Mouse (Mus musculus): ENCODE data around the gene Sumf1. TPM values are rescaled to one million over a fixed set of nuclear protein-coding genes. Genes with fewer than 3 reads are reported as not detected.

The Sumf1 gene
- total and polyA plus RNA-seq, 2 experiments from 2014 or later, result 13.7 to 23.0 TPM

DNA sequence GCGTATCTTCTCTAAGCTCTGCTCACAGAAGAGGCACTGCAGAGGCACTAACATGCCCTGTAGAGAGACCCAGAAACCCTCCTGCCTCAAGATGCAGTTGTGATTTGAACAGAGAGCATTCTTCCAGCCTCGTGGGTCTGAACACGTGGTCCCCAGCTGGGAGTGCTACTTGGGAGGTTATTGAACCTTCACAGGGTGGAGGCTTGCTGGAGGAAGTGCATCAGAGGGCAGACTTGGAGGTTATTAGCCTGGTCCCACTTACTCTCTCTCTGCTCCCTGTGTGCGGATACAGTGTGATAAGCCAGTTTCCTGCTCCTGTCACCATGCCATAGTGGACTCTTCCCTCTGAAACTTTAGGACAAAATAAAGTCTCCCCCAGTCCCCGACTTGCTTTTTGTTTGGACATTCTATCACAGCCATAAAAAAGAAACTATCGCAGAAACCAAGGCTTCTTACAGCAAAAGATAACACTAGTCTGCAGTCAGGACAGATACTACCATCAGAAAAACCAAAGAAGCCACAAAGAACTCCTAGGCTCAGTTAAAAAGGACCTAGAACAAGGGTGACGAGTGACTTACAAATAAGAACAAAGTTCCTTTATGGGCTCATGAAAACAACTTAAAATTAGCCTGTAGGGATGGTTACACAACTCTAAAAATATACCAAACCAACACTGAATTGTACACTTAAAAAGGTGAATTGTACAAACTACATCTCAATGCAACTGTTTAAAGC lies 17.3 kb downstream of the Sumf1 start:
- 77% methylated on average over 7 of the region's 7 CpGs for WGBS
- no peak overlapping the region for H3K4me3 ChIP-seq (ENCODE audit: low read depth, low read length)
- H3K36me3 ChIP-seq (ENCODE audit: insufficient read depth, low read length), result peaks cover 9% of the 10 kb centered on the region; the same call in 1 of the 2 replicates
- H3K4me2 ChIP-seq (ENCODE audit: low read depth, low read length, poor library complexity, severe bottlenecking), result no peak overlapping the region
- no peaks in the 10 kb centered on the region for H3K27me3 ChIP-seq (ENCODE audit: insufficient read depth, low read length)
- H3K9ac ChIP-seq (replicated peaks; ENCODE audit: low read length, poor library complexity, severe bottlenecking), result no peak overlapping the region
- no peaks in the 10 kb centered on the region for H3K9me3 ChIP-seq (ENCODE audit: low read length)
- no peaks in the 10 kb centered on the region for H3K4me1 ChIP-seq (ENCODE audit: insufficient read depth, low read length)
- TF ChIP-seq CTCF (IDR thresholded peaks at IDR 0.05), result no peak
- H3K27ac ChIP-seq (ENCODE audit: low read depth, low read length), result no peak overlapping the region
- ATAC-seq (ENCODE audit: low FRiP score), result no peak
- no peak for DNase-seq (ENCODE audit: low spot score)

DNA sequence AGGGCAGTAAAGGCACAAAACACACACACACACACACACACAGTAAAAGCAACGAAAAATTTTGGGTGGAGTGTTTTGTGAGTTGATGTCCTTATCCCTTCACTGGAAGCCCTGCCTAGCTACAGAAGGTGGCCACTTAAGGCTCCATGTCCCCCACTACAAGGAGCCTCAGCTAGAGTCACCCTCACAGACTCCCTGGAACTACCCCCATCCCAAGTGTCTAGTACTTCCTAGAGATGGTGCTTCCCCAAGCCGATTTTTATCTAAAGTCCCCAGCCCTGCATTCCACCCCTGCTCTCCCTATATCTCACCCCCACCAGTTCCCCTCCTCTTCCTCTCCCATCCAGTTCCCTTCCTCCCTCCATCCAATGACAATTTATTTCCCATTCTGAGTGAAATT lies 19.8 kb downstream of the Sumf1 start:
- TF ChIP-seq CTCF (IDR thresholded peaks at IDR 0.05), result no peak
- Histone ChIP-seq H3K27me3 (ENCODE audit: insufficient read depth, low read length) (no peaks in the 10 kb centered on the region), H3K4me1 (ENCODE audit: insufficient read depth, low read length) (no peaks in the 10 kb centered on the region), H3K9me3 (ENCODE audit: low read length) (no peaks in the 10 kb centered on the region), H3K4me2 (ENCODE audit: low read depth, low read length, poor library complexity, severe bottlenecking) (no peak overlapping the region), H3K4me3 (ENCODE audit: low read depth, low read length) (no peak overlapping the region), H3K27ac (ENCODE audit: low read depth, low read length) (no peak overlapping the region), H3K36me3 (ENCODE audit: insufficient read depth, low read length) (no peaks in the 10 kb centered on the region), H3K9ac (replicated peaks; ENCODE audit: low read length, poor library complexity, severe bottlenecking) (no peak overlapping the region)
- no peak for DNase-seq (ENCODE audit: low spot score)
- 92% methylated on average over 2 of the region's 2 CpGs for WGBS
- ATAC-seq (ENCODE audit: low FRiP score), result no peak

DNA sequence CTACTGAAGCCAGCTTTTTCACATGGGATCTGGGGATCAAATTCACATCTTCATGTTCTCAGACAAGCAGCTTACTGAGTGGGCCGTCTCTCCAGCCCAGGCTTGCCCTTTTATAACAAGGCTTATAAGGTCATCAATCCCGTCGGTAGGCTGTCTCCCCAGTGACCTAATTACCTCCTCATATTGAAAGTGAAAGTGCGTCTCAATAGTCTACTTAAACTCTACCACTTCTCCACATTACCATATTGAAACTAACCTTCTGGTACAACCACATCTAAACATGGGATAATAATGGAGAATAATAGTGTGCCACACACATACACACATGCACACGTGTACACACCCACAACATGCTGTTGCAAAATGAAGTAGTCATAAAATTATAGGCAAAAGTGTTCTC lies 20.4 kb downstream of the Sumf1 start:
- H3K9ac ChIP-seq (replicated peaks; ENCODE audit: low read length, poor library complexity, severe bottlenecking), result no peak overlapping the region
- no peaks in the 10 kb centered on the region for H3K27me3 ChIP-seq (ENCODE audit: insufficient read depth, low read length)
- ATAC-seq (ENCODE audit: low FRiP score) (no peak), DNase-seq (ENCODE audit: low spot score) (no peak)
- H3K4me3 ChIP-seq (ENCODE audit: low read depth, low read length), result no peak overlapping the region
- H3K27ac ChIP-seq (ENCODE audit: low read depth, low read length), result no peak overlapping the region
- H3K9me3 ChIP-seq (ENCODE audit: low read length), result no peaks in the 10 kb centered on the region
- no peak for TF ChIP-seq CTCF (IDR thresholded peaks at IDR 0.05)
- no peaks in the 10 kb centered on the region for H3K4me1 ChIP-seq (ENCODE audit: insufficient read depth, low read length)
- no peak overlapping the region for H3K4me2 ChIP-seq (ENCODE audit: low read depth, low read length, poor library complexity, severe bottlenecking)
- no peaks in the 10 kb centered on the region for H3K36me3 ChIP-seq (ENCODE audit: insufficient read depth, low read length)
- 64% methylated on average over 5 of the region's 5 CpGs for WGBS

DNA sequence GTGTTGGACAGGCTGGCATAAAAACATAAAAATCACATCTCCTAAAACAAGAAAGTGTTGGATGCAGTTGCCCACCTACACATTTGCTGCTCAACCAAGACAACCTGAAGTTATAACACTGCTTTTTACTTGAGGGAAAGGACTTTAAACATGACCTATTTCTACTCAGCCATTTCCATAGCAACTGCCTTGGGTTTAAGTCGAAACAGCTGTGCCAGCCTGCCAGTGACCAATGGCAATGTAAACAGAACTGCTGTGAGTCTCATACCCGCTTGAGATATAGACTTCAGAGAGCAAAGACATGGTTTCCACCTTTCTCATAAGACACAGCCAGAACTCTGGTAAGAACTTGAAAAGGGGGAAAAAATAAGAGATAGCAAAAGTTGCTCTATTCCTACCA lies 24.8 kb downstream of the Sumf1 start:
- Histone ChIP-seq H3K27ac (ENCODE audit: low read depth, low read length) (no peak overlapping the region), H3K4me1 (ENCODE audit: insufficient read depth, low read length) (no peaks in the 10 kb centered on the region), H3K4me2 (ENCODE audit: low read depth, low read length, poor library complexity, severe bottlenecking) (no peak overlapping the region), H3K36me3 (ENCODE audit: insufficient read depth, low read length) (no peaks in the 10 kb centered on the region), H3K4me3 (ENCODE audit: low read depth, low read length) (no peak overlapping the region), H3K27me3 (ENCODE audit: insufficient read depth, low read length) (no peaks in the 10 kb centered on the region), H3K9me3 (ENCODE audit: low read length) (no peaks in the 10 kb centered on the region), H3K9ac (replicated peaks; ENCODE audit: low read length, poor library complexity, severe bottlenecking) (no peak overlapping the region)
- 64% methylated on average over 2 of the region's 2 CpGs for WGBS
- ATAC-seq (ENCODE audit: low FRiP score) (no peak), DNase-seq (ENCODE audit: low spot score) (no peak)
- TF ChIP-seq CTCF (IDR thresholded peaks at IDR 0.05), result no peak

DNA sequence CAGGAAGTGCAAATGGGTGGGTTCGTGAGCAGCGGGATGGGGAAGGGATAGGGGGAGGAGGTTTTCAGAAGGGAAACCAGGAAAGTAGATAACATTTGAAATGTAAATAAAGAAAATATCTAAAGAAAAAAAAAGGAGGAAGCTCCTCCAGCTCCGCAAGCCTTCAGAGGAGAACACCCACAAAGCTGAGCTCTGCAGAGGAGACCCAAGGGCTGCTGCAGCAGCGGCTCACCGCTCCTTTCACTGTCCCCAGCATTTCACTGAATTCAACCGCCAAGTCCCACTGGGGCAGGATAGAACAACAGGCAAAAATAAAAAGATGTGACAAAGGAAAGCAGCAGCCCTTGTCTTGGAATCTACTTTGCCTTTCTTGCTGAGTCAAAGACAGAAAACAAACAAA lies 28.5 kb downstream of the Sumf1 start:
- Histone ChIP-seq H3K27me3 (ENCODE audit: insufficient read depth, low read length) (no peaks in the 10 kb centered on the region), H3K4me1 (ENCODE audit: insufficient read depth, low read length) (no peaks in the 10 kb centered on the region), H3K4me3 (ENCODE audit: low read depth, low read length) (no peak overlapping the region), H3K27ac (ENCODE audit: low read depth, low read length) (no peak overlapping the region), H3K9ac (replicated peaks; ENCODE audit: low read length, poor library complexity, severe bottlenecking) (no peak overlapping the region), H3K36me3 (ENCODE audit: insufficient read depth, low read length) (no peaks in the 10 kb centered on the region), H3K9me3 (ENCODE audit: low read length) (no peaks in the 10 kb centered on the region), H3K4me2 (ENCODE audit: low read depth, low read length, poor library complexity, severe bottlenecking) (no peak overlapping the region)
- no peak for TF ChIP-seq CTCF (IDR thresholded peaks at IDR 0.05)
- ATAC-seq (ENCODE audit: low FRiP score), result no peak
- no peak for DNase-seq (ENCODE audit: low spot score)
- 32% methylated on average over 6 of the region's 6 CpGs for WGBS

DNA sequence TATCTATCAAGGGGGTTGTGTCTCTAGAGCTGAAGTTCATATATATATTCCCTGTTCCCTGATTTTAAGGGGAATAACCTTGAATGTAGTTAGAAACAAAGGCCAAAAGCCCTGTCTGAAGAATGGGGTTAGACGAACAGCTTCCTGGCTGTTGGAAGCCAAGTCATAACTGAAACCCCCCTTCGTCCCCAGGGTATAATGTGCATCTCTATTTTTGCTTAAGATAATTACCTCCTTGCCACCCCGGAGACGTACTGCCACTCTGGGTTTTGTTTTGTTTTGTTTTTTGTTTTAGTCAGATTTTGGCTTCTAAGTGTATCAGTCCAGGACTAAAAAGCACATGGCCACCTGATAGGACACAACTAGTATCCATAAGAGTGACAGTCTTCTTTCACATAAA lies 31.1 kb downstream of the Sumf1 start:
- Histone ChIP-seq H3K27ac (ENCODE audit: low read depth, low read length) (no peak overlapping the region), H3K9ac (replicated peaks; ENCODE audit: low read length, poor library complexity, severe bottlenecking) (no peak overlapping the region), H3K4me3 (ENCODE audit: low read depth, low read length) (no peak overlapping the region), H3K36me3 (ENCODE audit: insufficient read depth, low read length) (no peaks in the 10 kb centered on the region), H3K9me3 (ENCODE audit: low read length) (no peaks in the 10 kb centered on the region), H3K4me2 (ENCODE audit: low read depth, low read length, poor library complexity, severe bottlenecking) (no peak overlapping the region), H3K4me1 (ENCODE audit: insufficient read depth, low read length) (no peaks in the 10 kb centered on the region), H3K27me3 (ENCODE audit: insufficient read depth, low read length) (no peaks in the 10 kb centered on the region)
- TF ChIP-seq CTCF (IDR thresholded peaks at IDR 0.05), result no peak
- WGBS, result 93% methylated on average over 4 of the region's 4 CpGs
- DNase-seq (ENCODE audit: low spot score) (no peak), ATAC-seq (ENCODE audit: low FRiP score) (no peak)
